In the genomic region with DNA sequence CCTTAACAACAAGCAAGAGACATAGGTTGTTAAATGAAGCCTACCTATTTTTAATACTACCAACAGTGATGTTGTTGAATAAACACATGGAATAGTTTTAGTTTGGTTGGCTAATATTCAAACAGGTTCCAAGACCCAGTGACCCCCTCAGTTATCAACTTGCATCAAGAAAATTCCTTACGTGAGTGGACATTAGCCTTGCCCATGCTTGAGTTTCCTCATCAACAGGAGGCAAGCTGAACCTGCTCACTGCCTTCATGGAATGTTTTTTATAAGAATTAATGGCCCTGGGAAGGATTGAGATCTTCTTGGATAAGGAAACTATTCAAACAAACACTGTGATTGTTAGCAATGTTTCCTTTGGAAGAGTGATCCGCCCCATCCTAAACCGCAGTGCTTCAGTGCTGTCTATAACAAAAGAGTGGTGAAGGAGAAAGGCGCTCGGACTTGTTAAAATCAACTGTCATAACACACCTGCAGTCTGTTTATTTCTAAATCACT, we compare ENCODE assay signal across 28 mouse cellular contexts. TPM values are rescaled to one million over a fixed set of nuclear protein-coding genes. Genes with fewer than 3 reads are reported as not detected.
"Had no signal": no experiment of that assay in that cellular context is flagged by ENCODE, and none has a peak within 500 bp of the region (broad histone marks: within the 10 kb centered on the region; RNA-seq: fewer than 3 reads in every experiment).

No protein-coding gene starts in this region.

- H3K27ac ChIP-seq: limb, embryonic 10.5 days; limb, embryonic 13.5 days; liver, embryonic 12.5 days; liver, embryonic 15.5 days; lung, embryonic 15.5 days; midbrain, embryonic 12.5 days; midbrain, embryonic 15.5 days; neural tube, embryonic 13.5 days; stomach, embryonic 15.5 days had no signal

- H3K9me3 ChIP-seq: limb, embryonic 10.5 days; limb, embryonic 13.5 days; liver, embryonic 12.5 days; liver, embryonic 15.5 days; lung, embryonic 15.5 days; midbrain, embryonic 12.5 days; midbrain, embryonic 15.5 days; neural tube, embryonic 13.5 days; stomach, embryonic 15.5 days had no signal

- H3K4me2 ChIP-seq: limb, embryonic 13.5 days; liver, embryonic 12.5 days; liver, embryonic 15.5 days; lung, embryonic 15.5 days; midbrain, embryonic 12.5 days; midbrain, embryonic 15.5 days; neural tube, embryonic 13.5 days; stomach, embryonic 15.5 days had no signal

- H3K27me3 ChIP-seq: limb, embryonic 13.5 days; liver, embryonic 12.5 days; liver, embryonic 15.5 days; lung, embryonic 15.5 days; midbrain, embryonic 12.5 days; midbrain, embryonic 15.5 days; neural tube, embryonic 13.5 days; stomach, embryonic 15.5 days had no signal

- H3K36me3 ChIP-seq: limb, embryonic 10.5 days; limb, embryonic 13.5 days; liver, embryonic 12.5 days; liver, embryonic 15.5 days; lung, embryonic 15.5 days; midbrain, embryonic 12.5 days; midbrain, embryonic 15.5 days; neural tube, embryonic 13.5 days; stomach, embryonic 15.5 days had no signal

- H3K4me3 ChIP-seq: limb, embryonic 10.5 days; limb, embryonic 13.5 days; liver, embryonic 12.5 days; liver, embryonic 15.5 days; lung, embryonic 15.5 days; midbrain, embryonic 12.5 days; midbrain, embryonic 15.5 days; myocyte; neural tube, embryonic 13.5 days; stomach, embryonic 15.5 days had no signal

- ATAC-seq: inflammation-experienced regulatory T-cells, adult 6 months; intestine, embryonic 16.5 days; liver, embryonic 12.5 days; midbrain, embryonic 15.5 days had no signal

- DNase-seq: liver; lung, adult 18-20 months; lung, postnatal 10 days; lung, postnatal 36 days; retina, postnatal 1 day; right cerebral cortex, postnatal 25 days; spleen, adult 18-20 months; thymus, postnatal 25 days had no signal

- H3K9ac ChIP-seq: limb, embryonic 13.5 days; liver, embryonic 12.5 days; liver, embryonic 15.5 days; lung, embryonic 15.5 days; midbrain, embryonic 12.5 days; midbrain, embryonic 15.5 days; neural tube, embryonic 13.5 days; stomach, embryonic 15.5 days had no signal

- H3K4me1 ChIP-seq: limb, embryonic 10.5 days; limb, embryonic 13.5 days; liver, embryonic 12.5 days; liver, embryonic 15.5 days; lung, embryonic 15.5 days; midbrain, embryonic 12.5 days; midbrain, embryonic 15.5 days; neural tube, embryonic 13.5 days; stomach, embryonic 15.5 days had no signal

RNA-seq across cellular contexts. Expression of gene Cldn8, which starts 10.0 kb away (rescaled TPM):
- total RNA-seq: layer of hippocampus, adult 18-20 months; layer of hippocampus, postnatal 14 days; left cerebral cortex, adult 18-20 months; left cerebral cortex, postnatal 25 days; megakaryocyte-erythroid progenitor cell, adult 5-6 weeks; monocyte, adult 5-6 weeks; neutrophil, adult 5-6 weeks had no signal
- polyA plus RNA-seq: inflammation-experienced regulatory T-cells, adult 6 months; liver, embryonic 12.5 days; midbrain, embryonic 15.5 days; myocyte; neural tube, embryonic 13.5 days had no signal

RNA-seq across cellular contexts. Expression of gene Krtap24-1, which starts 39.1 kb away (rescaled TPM):
- total RNA-seq: layer of hippocampus, adult 18-20 months; layer of hippocampus, postnatal 14 days; left cerebral cortex, adult 18-20 months; left cerebral cortex, postnatal 25 days; megakaryocyte-erythroid progenitor cell, adult 5-6 weeks; monocyte, adult 5-6 weeks; neutrophil, adult 5-6 weeks had no signal
- polyA plus RNA-seq: inflammation-experienced regulatory T-cells, adult 6 months; intestine, embryonic 16.5 days; limb, embryonic 10.5 days; limb, embryonic 13.5 days; liver, embryonic 12.5 days; liver, embryonic 15.5 days; lung, embryonic 15.5 days; midbrain, embryonic 12.5 days; midbrain, embryonic 15.5 days; myocyte; neural tube, embryonic 13.5 days; stomach, embryonic 15.5 days; thymus, postnatal 0 days had no signal

RNA-seq across cellular contexts. Expression of gene 2310079G19Rik, which starts 54.5 kb away (rescaled TPM):
- total RNA-seq: layer of hippocampus, adult 18-20 months; layer of hippocampus, postnatal 14 days; left cerebral cortex, adult 18-20 months; left cerebral cortex, postnatal 25 days; megakaryocyte-erythroid progenitor cell, adult 5-6 weeks; monocyte, adult 5-6 weeks; neutrophil, adult 5-6 weeks had no signal
- polyA plus RNA-seq: inflammation-experienced regulatory T-cells, adult 6 months; intestine, embryonic 16.5 days; limb, embryonic 10.5 days; limb, embryonic 13.5 days; liver, embryonic 12.5 days; liver, embryonic 15.5 days; lung, embryonic 15.5 days; midbrain, embryonic 12.5 days; midbrain, embryonic 15.5 days; myocyte; neural tube, embryonic 13.5 days; stomach, embryonic 15.5 days; thymus, postnatal 0 days had no signal
